Mouse (Mus musculus): Measurements from ENCODE around the gene Efhd1.

Gene Efhd1

GRCm38 (mm10) chr1:87270204-87270603 is 6.0 kb downstream of the Efhd1 start:
- no peak for DNase-seq (ENCODE audit: low spot score in 2 of 2)

GRCm38 (mm10) chr1:87270641-87271467 is 6.7 kb downstream of the Efhd1 start:
- no peak for DNase-seq (ENCODE audit: low spot score in 2 of 2)

GRCm38 (mm10) chr1:87271596-87271995 is 7.4 kb downstream of the Efhd1 start:
- no peak for DNase-seq (ENCODE audit: low spot score in 2 of 2)

DNA sequence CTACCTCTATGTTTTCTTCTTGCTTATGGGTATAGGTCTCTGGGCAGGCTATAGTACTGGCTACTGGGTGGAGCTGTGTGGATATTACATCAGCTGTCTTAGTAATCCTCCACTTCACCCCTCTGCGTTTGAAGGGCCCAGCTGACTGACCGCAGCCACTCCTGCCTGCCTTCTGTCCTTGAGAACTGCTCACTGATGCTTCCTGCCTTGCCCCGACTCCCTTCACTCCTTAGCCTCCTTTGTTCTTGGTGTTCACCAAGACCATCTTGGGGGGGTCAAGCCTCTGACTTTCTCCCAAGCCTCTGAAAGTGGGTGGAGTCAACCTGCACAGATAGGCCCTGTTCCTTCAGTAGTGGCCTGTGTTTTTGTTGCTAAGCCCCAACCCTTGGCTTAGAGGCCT is 8.3 kb downstream of the Efhd1 start:
- DNase-seq (ENCODE audit: low spot score in 2 of 2): no peak

DNA sequence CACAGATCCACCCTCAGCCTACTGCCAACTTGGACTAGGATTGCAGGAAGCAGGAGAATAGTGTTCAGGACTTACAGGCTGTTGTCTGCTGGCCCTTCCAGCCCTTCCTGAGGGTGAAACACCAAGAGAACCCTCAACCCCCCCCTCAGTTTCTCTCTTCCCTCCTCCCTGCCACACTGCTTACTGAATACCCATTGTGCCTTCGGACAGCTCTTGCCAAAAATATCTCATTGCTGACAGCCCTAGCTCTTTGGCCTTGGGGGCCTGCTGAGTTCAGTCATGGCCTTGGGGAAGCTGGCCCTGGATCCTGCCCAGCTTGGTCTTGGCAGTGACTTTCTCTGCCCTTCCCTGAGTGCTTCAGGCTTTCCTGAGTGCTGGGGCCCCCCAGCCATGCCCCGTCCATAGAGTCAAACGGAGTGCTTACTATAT is 9.4 kb downstream of the Efhd1 start:
- no peak for DNase-seq (ENCODE audit: low spot score in 2 of 2)

DNA sequence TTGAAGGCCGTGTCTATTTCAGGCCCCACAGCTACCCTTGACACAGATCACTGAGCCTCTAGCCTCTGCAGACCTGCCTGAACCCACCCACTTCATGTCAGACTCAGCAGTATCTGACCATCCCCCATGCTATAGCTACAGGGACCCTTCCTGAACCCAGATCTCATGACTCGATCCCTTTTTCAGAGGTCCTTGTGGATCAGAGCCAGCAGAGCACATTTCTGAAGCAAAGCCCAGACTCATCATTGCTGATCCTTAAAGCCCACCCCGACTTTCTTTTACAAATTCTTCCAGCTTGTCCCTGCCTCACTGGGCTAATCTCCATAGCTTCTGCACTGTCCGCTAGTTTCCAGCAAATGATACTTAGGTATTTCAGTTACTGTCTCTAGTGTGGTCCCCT is 10.0 kb downstream of the Efhd1 start:
- DNase-seq (ENCODE audit: low spot score in 2 of 2): no peak

GRCm38 (mm10) chr1:87275151-87275550 is 11.0 kb downstream of the Efhd1 start:
- DNase-seq (ENCODE audit: low spot score in 2 of 2): no peak

DNA sequence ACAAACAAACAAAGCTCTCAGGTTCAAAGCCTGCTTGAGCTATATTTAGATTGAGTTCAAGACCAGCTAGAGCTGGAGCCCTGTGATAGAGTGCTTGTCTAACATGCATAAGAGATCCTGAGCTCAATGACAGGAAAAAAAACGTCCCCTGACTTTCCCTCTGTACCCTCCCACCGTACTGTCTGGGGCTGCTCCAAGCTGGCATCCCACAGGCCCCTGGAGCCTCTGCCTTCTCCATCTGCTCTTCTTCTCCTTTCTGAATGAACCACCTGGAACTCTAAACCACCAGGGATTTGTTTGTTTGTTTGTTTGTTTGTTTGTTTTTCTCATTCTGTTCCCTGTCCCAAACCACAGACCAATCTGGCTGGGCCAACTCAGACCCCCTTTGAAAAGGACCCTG is 11.9 kb downstream of the Efhd1 start:
- no peak for DNase-seq (ENCODE audit: low spot score in 2 of 2)

DNA sequence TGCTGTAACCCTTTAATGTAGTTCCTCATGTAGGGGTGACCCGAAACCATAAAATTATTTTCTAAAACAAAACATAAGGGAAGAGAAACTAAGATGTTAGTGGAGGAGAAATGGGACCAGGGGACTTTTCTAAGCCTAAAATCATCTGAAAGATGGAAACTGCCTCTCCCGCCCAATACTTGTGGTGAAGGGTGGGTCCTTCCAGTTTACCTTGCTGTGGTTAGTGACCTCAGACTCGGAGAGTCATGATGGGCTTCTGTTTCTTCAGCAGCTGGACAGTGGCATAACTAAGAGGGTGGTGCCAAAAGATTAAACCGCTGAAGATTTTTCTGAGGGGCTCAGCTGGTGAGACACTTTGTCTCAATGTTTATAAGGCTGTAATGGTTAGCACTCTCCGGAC is 16.1 kb downstream of the Efhd1 start:
- DNase-seq (ENCODE audit: low spot score in 2 of 2): no peak

DNA sequence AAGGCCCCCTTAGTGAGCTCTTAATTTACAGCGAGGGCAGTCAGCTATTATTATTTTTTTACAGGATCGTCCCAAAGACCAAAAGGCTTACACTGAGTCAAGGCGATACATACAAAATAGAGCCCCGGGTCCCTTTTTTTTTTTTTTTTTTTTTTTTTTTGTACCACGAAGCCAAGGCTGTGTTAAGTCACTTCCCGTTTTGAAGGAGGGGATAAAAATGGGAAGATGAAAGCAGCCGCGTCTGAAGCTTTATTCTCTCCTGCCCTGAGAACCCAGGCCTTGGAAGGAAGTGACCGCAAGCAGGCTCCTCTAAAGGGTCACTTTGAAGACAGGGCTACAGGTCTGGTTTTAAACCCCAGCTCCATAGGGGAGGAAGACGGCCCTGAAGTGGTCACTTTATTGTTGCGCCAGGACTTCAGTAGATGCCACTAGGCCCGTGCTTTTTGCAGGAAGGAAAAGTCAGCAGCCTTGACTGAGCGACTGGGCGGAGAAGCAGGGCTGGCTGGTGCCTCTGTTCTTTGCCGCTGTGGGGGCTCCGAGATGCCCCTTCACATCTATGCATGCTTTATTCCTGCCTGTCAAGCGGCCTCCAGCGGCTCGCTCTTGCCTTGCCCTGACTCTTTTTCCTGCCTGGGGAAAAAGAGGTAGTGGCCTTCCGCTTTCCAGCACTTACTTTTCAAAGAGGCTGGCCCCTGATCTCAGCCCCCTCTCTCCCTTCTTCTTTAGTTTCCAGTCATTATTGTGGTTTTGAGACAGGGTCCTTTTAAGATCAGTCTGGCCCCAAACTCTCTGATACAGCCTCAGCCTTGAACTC is 17.6 kb downstream of the Efhd1 start:
- no peak for DNase-seq (ENCODE audit: low spot score in 2 of 2)

- no peak for DNase-seq (ENCODE audit: low spot score in 2 of 2)
Observed at GRCm38 (mm10) chr1:87282413-87282788, 18.2 kb downstream of the Efhd1 start.

DNA sequence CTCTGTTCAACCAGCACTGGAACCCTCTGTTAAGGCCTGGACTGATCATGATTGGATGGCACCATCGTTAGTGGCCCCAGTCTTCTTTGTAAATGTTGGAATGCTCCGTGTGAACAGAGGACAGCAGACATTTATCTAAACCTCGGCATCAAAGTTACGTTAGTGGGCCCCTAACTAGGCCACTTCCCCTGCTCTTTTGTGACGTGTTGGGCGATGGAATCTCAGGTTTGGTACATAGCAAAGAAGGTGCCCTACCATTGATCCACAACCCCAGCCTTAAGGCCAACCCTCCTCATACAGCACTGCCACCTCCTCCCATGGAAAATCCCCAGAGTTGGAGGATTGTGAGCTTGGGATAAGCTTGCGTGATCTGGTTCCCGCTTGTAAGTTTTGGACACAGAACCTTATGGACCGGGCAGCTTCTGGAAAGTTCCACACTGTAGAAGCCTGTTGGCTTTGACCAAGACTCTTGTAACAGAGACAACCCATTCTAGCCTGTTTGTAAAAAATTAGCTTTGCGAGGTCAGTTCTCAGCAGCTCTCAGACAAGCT is 19.3 kb downstream of the Efhd1 start:
- DNase-seq (ENCODE audit: low spot score in 2 of 2): no peak

DNA sequence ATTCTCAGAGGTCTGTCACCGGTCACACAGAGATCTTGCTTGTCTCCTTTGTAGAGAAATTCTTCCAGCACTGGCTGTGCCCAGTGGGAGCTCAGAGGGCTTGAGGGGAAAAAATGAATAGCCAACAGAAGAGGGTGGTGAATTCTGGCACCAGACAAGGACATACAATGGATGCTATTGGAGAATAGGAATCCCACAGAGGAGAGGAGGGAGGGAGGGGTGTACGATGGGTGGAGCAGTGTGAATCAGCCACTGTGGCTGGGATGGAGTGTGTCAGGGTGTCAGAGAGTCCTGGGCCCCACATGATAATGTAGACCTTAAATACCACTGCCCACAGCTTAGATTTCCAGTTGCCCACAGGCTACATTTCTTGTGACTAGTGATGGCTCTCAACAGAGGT is 22.9 kb downstream of the Efhd1 start:
- DNase-seq (ENCODE audit: low spot score in 2 of 2): no peak

GRCm38 (mm10) chr1:87291416-87291815 is 27.3 kb downstream of the Efhd1 start:
- DNase-seq (ENCODE audit: low spot score in 2 of 2): no peak

DNA sequence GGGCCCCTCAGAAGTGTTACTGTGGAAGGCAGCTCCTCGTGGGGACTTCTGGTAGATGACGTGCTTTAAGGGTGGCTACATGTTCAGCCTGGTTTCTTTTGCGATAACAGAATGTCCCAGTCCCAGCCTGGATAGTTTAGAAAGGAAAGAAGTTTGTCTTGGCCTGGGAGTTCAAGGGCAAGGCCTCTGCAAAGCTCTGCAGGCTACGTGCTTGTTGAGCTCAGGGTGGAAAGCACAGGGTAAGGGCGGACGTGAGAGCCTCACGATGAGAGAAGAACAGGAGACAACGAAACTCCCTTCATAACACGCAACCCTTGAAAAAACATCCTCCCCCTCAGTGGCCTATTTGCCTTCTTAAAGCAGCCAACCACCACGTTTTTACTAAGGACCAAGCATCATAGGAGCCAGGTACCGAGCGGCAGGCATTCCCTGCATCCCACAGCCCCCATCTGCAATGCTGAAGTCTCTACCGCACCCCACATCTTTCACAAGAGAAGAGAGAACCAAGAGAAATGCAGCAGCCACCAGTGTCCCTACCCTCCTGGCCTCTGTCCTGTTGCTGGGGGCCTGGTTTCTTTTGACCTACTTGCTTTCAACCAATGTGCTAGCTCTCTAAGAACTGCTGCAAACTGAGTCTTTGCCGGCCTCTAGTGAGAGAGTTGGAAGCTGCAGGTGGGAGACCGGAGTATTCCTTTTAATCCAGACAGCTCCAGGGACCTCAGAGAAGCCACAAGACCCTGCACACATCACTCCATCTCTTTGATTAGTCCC is 28.4 kb downstream of the Efhd1 start:
- DNase-seq (ENCODE audit: low spot score in 2 of 2): no peak

DNA sequence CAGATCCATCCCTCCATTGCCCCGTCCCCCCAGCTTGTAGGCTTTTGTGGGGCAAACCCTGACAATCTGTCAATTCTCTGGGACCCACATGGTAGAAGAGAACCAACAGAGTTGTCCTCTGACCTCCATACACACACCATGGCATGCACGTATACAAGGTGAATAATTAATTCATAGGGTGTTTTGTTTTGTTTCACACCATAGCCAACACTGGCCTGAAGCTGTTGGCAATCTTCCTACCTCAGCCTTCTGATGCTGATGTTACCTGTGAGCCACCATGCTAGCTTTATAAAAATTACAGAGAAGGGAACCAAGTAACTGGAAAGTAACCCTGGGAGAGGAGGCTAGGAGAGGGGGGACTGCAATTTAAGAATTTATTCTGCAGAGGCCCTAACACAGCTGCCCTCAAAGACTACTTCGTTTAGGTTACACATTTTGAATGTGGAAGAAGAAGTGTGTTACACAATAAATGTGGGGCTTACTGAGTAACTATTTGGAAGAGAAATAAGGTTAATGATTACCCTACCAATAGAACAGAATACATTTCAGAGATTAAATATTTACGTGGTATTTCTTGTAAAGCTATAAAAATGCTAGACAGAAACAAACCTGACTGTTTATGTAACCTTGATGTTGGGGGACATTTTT is 30.0 kb downstream of the Efhd1 start:
- DNase-seq (ENCODE audit: low spot score in 2 of 2): no peak

DNA sequence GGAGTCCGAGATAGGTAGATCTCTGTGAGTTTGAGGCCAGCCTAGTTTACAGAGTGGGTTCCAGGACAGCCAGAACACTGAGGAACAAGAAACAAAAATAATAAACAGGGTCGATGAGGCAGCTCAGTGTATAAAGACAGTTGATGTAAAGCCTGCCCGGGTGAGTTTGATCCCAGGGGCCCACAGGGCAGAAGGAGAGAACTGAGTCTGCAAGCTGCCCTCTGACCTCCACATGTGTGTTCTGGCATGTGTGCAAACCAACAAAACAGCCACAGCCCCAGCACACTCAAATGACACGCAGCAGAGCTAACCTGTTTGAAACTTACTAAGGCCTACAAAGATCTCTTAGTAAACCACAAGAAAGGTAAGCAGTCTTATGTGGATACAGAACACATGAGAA is 30.8 kb downstream of the Efhd1 start:
- DNase-seq (ENCODE audit: low spot score in 2 of 2): no peak

DNA sequence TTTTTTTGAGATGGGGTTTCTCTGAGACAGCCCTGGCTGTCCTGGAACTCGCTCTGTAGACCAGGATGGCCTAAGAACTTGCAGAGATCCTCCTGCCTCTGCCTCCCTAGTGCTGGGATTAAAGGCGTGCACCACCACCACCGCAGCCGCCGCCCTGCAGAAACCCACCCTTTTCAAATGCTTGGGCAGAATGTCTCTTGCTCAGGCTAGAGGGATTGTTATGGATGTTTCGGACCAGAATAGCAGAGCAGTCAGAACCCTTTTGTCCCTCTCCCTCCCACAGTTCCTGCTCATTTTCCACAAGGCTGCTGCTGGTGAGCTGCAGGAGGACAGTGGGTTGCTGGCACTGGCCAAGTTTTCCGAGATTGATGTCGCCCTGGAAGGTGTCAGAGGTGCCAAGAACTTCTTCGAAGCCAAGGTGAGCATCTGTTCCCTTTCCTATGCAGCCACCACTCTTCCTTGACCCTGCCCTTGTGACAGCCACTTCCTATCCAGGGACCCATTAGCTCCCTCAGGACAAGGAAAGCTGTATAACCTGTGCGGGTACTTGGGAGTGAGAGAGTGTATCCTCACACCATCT is 33.3 kb downstream of the Efhd1 start:
- no peak for DNase-seq (ENCODE audit: low spot score in 2 of 2)

- DNase-seq (ENCODE audit: low spot score in 2 of 2): no peak
Observed at GRCm38 (mm10) chr1:87300360-87301286, 36.5 kb downstream of the Efhd1 start.

DNA sequence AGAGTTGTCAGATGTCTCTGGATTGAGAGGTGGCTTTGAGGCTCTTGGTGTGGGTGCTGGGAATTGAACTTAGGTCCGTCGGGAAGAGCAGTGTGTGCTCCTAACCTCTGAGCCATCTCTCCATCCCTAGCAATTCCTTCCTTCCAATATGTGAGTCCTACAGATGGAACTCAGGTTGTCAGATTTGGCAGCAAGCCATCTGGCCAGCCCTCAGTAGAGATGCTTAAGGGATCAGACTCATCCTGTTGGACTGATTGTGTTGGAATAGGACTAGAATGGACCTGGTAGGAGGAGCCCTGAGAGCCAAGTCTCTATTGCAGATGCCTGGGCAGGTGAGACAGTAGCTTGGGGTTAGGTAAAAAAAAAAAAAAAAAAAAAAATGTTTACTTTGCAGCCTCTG is 37.8 kb downstream of the Efhd1 start:
- no peak for DNase-seq (ENCODE audit: low spot score in 2 of 2)

All from spleen, postnatal 14 days (tissue).